Mouse (Mus musculus) CH12.LX (cell line): ENCODE measurements around the gene Gltpd2. TPM values are rescaled to one million over a fixed set of nuclear protein-coding genes. Genes with fewer than 3 reads are reported as not detected.
"Not testable (repeated sequence)": the region's sequence is repeated elsewhere in the genome, so short reads cannot be mapped to it uniquely, and the experiment has no call there.

Source experiments
- DNase-seq: peaks from one replicate; pipeline ENCODE4 v3.0.0-alpha.2; 2013; ENCODE audit errors: extremely low read depth
- H3K27ac ChIP-seq: 2 replicates; pipeline ENCODE4 v1.5.1; 2012; ENCODE audit warnings: low read depth, mild to moderate bottlenecking, control low read depth, moderate library complexity; ENCODE audit not compliant: insufficient read depth
- H3K27me3 ChIP-seq: replicated peaks from 2 replicates; pipeline ENCODE3; 2012; ENCODE audit warnings: inconsistent platforms
- H3K36me3 ChIP-seq, 2 experiments: replicated peaks in 1 of 2; 2 replicates each; pipeline versions ENCODE3 to v1.6.1; 2012; ENCODE audit warnings: inconsistent platforms in 1 of 2, low read length in 1 of 2, mild to moderate bottlenecking in 1 of 2, mixed read lengths in 1 of 2, moderate library complexity in 1 of 2; ENCODE audit not compliant: control insufficient read depth in 1 of 2, insufficient read depth in 1 of 2
- H3K4me1 ChIP-seq, 2 experiments: 2 replicates each; pipeline ENCODE4 v1.6.1; 2012; ENCODE audit warnings: inconsistent platforms in 1 of 2, moderate library complexity in 1 of 2; ENCODE audit not compliant: insufficient read depth in 2 of 2, control insufficient read depth in 1 of 2
- H3K4me2 ChIP-seq: 2 replicates; pipeline ENCODE4 v1.6.1; 2012; ENCODE audit warnings: low read depth, mild to moderate bottlenecking, control low read depth; ENCODE audit not compliant: poor library complexity, insufficient read depth, severe bottlenecking
- H3K4me3 ChIP-seq, 3 experiments: fragments of 150-350 bp in 1 of 3; sonication (generic) in 1 of 3; replicated peaks in 1 of 3; 2 replicates each; pipeline versions ENCODE3 to v1.5.1; 2011 to 2012; ENCODE audit warnings: low read depth in 2 of 3, low read length in 2 of 3, mild to moderate bottlenecking in 2 of 3, moderate library complexity in 2 of 3, control low read depth in 1 of 3, improper control_type of control experiment in 1 of 3, inconsistent platforms in 1 of 3, mixed read lengths in 1 of 3; ENCODE audit not compliant: poor library complexity in 1 of 3
- H3K79me2 ChIP-seq: replicated peaks from 2 replicates; pipeline ENCODE4 v1.6.1; 2012; ENCODE audit warnings: mild to moderate bottlenecking, moderate library complexity; ENCODE audit not compliant: control insufficient read depth, poor library complexity, insufficient read depth, severe bottlenecking; ENCODE audit errors: extremely low read depth
- H3K9ac ChIP-seq: 2 replicates; pipeline ENCODE4 v1.6.1; 2012; ENCODE audit warnings: low read depth, mild to moderate bottlenecking, control low read depth, moderate library complexity; ENCODE audit not compliant: insufficient read depth
- H3K9me3 ChIP-seq: replicated peaks from 2 replicates; pipeline ENCODE3; 2012; ENCODE audit warnings: low read length, inconsistent platforms, mixed read lengths
- CHD1 ChIP-seq: IDR thresholded peaks from 2 replicates; pipeline ENCODE4 v1.6.1; 2012; ENCODE audit warnings: low read depth, low read length, improper control_type of control experiment, inconsistent platforms
- HCFC1 ChIP-seq: IDR thresholded peaks from 2 replicates; pipeline ENCODE4 v1.6.1; 2012; ENCODE audit warnings: low read depth, mild to moderate bottlenecking, inconsistent platforms, low read length, improper control_type of control experiment
- KAT2A ChIP-seq: IDR thresholded peaks from 2 replicates; pipeline ENCODE4 v1.6.1; 2012; ENCODE audit warnings: low read length, improper control_type of control experiment, inconsistent platforms; ENCODE audit not compliant: insufficient replicate concordance
- MAFK ChIP-seq: IDR thresholded peaks from 2 replicates; pipeline ENCODE4 v1.6.1; 2011; ENCODE audit warnings: low read length, improper control_type of control experiment; ENCODE audit not compliant: insufficient replicate concordance
- USF1 ChIP-seq: IDR thresholded peaks from 2 replicates; pipeline ENCODE4 v1.6.1; 2014; ENCODE audit warnings: low read depth, mild to moderate bottlenecking, inconsistent platforms, low read length, improper control_type of control experiment
- ZKSCAN1 ChIP-seq: IDR thresholded peaks from 2 replicates; pipeline ENCODE4 v1.6.1; 2012; ENCODE audit warnings: low read depth, inconsistent platforms, low read length, improper control_type of control experiment, borderline replicate concordance
- dilution Hi-C: fragments of 300-500 bp; cut with MboI; formaldehyde crosslinking; loops from 2 replicates; pipeline ENCODE4 v1.14.3; 2020; ENCODE audit warnings: low sequenced_read_pairs; ENCODE audit not compliant: extremely low pct_unique_long_range_greater_than_20kb, extremely low pct_ligation_motif_present
- in situ Hi-C: fragments of 300-500 bp; cut with MboI; formaldehyde crosslinking; loops from 3 replicates; pipeline ENCODE4 v1.14.3; 2019; ENCODE audit warnings: low sequenced_read_pairs, low pct_ligation_motif_present, low pct_unique_long_range_greater_than_20kb, mixed read lengths
- polyA plus RNA-seq: library from polyadenylated mRNA; unstranded; fragments of >175 nt; gene quantifications from 2 replicates; pipeline ENCODE4 v1.2.1, GENCODE M21; 2012; ENCODE audit warnings: low read depth; ENCODE audit not compliant: insufficient read length
- total RNA-seq, 2 experiments: library from RNA; depleted of rRNA; stranded (reverse); fragments of 300-350 nt in 1 of 2; fragments of >200 nt in 1 of 2; gene quantifications; 2 replicates each; pipeline ENCODE4 v1.2.3; 2012 to 2014

Gene Gltpd2
- total and polyA plus RNA-seq, 3 experiments, result 0.19 TPM; not detected in 2

DNA sequence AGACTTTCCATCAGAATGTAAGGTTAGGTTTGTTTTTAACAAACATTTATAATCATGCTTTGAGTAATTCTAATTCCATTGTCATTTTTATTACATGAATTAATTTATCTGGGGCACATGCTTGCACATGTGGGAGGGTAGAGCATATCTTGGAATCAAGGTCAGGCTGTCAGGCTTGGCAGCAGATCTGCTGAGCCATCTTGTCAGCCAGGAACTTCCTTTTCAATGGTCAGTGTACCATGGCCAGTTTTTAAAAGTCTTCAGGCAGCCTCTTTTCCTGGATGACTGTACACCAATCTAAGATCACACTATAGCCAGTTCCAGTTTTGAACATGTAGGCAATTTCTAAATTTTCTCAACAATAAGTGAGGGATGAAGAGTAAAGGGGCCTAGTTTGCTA, 46.3 kb upstream of the Gltpd2 start:
- TF ChIP-seq MAFK (no peak), USF1 (no peak)
- TF ChIP-seq, all 38 proteins: peak for 0
- H3K9me3 ChIP-seq, result no peaks in the 10 kb centered on the region
- no peaks in the 10 kb centered on the region for H3K79me2 ChIP-seq
- no peaks in the 10 kb centered on the region for H3K27me3 ChIP-seq
- H3K4me2 ChIP-seq, result no peak overlapping the region
- H3K27ac ChIP-seq, result no peak overlapping the region
- dilution Hi-C loops (no loop called here), in situ Hi-C loops (no loop called here)
- H3K4me3 ChIP-seq, result no peak overlapping the region
- no peaks in the 10 kb centered on the region for H3K36me3 ChIP-seq
- no peak for DNase-seq
- H3K9ac ChIP-seq, result no peak overlapping the region
- peaks cover 0 to 24% of the 10 kb centered on the region in 2 experiments; a peak in 2 of 4 replicates for H3K4me1 ChIP-seq

DNA sequence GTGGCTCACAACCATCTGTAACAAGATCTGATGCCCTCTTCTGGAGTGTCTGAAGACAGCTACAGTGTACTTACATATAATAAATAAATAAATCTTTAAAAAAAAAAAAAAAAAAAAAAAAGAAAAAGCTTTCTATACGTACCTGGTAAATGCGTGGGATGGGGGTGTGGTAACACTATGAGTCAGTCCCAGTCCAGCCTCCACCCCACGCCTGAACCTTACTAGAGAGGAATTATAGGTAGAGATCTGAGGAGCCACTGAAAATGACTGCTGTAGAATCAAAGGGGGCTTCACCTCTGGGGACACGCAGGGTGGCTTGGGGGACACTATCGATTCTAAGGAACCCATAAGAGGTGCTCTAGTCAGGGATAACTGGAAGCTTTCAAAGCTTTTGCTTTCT, 45.7 kb upstream of the Gltpd2 start:
- peaks cover 0 to 20% of the 10 kb centered on the region in 2 experiments; a peak in 2 of 4 replicates for H3K4me1 ChIP-seq
- H3K9ac ChIP-seq, H3K4me3 ChIP-seq, H3K27ac ChIP-seq, dilution Hi-C loops, H3K36me3 ChIP-seq, DNase-seq, H3K4me2 ChIP-seq, H3K79me2 ChIP-seq, H3K27me3 ChIP-seq, H3K9me3 ChIP-seq, in situ Hi-C loops: not testable (repeated sequence)

DNA sequence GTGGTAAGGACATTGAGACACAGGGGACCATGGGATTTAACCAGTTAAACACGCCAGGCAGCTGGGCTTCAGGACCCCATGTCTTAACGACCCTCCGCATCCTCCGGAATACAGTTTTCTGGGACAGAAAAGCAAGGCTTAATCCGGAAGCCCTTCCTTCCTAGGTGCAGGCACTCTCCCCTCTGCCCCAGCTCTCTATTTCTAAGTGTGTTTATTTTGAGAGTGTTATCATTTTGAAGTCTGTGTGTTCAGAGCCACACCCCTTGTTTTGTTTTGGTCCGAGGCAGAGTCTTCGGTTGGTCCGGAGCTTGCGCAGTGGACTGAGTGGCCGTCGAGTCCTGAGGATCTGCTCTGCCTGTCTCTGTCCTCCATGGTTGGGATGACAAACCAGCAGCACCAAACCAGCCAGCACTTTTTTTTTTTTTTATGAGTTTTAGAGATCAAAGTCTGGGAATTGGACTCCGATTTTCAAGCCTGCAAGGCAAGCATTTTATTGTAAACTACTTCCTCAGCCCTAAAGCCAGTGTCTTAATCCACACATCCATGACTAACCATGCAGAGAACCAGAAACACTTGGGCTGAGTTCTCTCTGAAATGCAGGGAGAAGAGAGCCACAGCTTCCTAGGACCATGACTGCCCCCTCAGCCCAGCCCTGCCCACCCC, 44.0 kb upstream of the Gltpd2 start:
- TF ChIP-seq HCFC1 (no peak), KAT2A (no peak), ZKSCAN1 (no peak), CHD1 (no peak)
- DNase-seq, result no peak
- no peak overlapping the region for H3K4me3 ChIP-seq
- H3K79me2 ChIP-seq, result no peaks in the 10 kb centered on the region
- H3K9ac ChIP-seq, result no peak overlapping the region
- H3K36me3 ChIP-seq, result no peaks in the 10 kb centered on the region
- no peaks in the 10 kb centered on the region for H3K27me3 ChIP-seq
- H3K27ac ChIP-seq, result no peak overlapping the region
- H3K4me2 ChIP-seq, result no peak overlapping the region
- dilution Hi-C loops (no loop called here), in situ Hi-C loops (no loop called here)
- no peaks in the 10 kb centered on the region for H3K9me3 ChIP-seq
- peaks cover 0 to 16% of the 10 kb centered on the region in 2 experiments; a peak in 2 of 4 replicates for H3K4me1 ChIP-seq
